Mouse (Mus musculus) spleen, adult 2 months (tissue): Measurements from ENCODE around the gene Plin1. TPM values are rescaled to one million over a fixed set of nuclear protein-coding genes. Genes with fewer than 3 reads are reported as not detected.

Source experiments
- DNase-seq, 2 experiments: peaks; one replicate each; pipeline versions ENCODE4 v3.0.0 to v3.0.0-alpha.2; 2012 to 2021; ENCODE audit warnings: low spot score in 2 of 2, low read depth in 1 of 2
- H3K27ac ChIP-seq: fragments of 200-500 bp; 2 replicates; pipeline ENCODE4 v1.5.1; 2012; ENCODE audit warnings: low read length, inconsistent platforms; ENCODE audit not compliant: insufficient read depth
- H3K27me3 ChIP-seq: fragments of 200-500 bp; 2 replicates; pipeline ENCODE4 v1.6.1; 2012; ENCODE audit warnings: mild to moderate bottlenecking, moderate library complexity, low read length, inconsistent platforms; ENCODE audit not compliant: control insufficient read depth, insufficient read depth
- H3K36me3 ChIP-seq: fragments of 200-500 bp; 2 replicates; pipeline ENCODE4 v1.6.1; 2012; ENCODE audit warnings: mild to moderate bottlenecking, low read length, inconsistent platforms; ENCODE audit not compliant: control insufficient read depth, insufficient read depth
- H3K4me1 ChIP-seq: fragments of 200-500 bp; 2 replicates; pipeline ENCODE4 v1.6.1; 2011; ENCODE audit warnings: inconsistent platforms; ENCODE audit not compliant: control insufficient read depth, insufficient read depth, insufficient read length
- H3K4me3 ChIP-seq: fragments of 200-500 bp; 2 replicates; pipeline ENCODE4 v1.5.1; 2011; ENCODE audit warnings: mild to moderate bottlenecking, inconsistent platforms; ENCODE audit not compliant: insufficient read depth, insufficient read length; ENCODE audit errors: extremely low read depth
- CTCF ChIP-seq: fragments of 200-500 bp; IDR thresholded peaks from 2 replicates; pipeline ENCODE4 v1.5.1; 2011; ENCODE audit warnings: mild to moderate bottlenecking, inconsistent platforms; ENCODE audit not compliant: insufficient read depth, insufficient read length, insufficient replicate concordance; ENCODE audit errors: extremely low read depth
- POLR2A ChIP-seq: fragments of 200-500 bp; IDR thresholded peaks from 2 replicates; pipeline ENCODE4 v1.6.1; 2011; ENCODE audit warnings: low read depth, low read length, inconsistent platforms
- WGBS: fragments of 180-500 bp; shearing (Covaris S2); methylation state at CpG from one replicate; pipeline ENCODE4 v1.1.7; 2018; 5-methylcytosine and 5-hydroxymethylcytosine counted together
- polyA plus RNA-seq: library from polyadenylated mRNA; depleted of rRNA; stranded (reverse); fragments of >200 nt; gene quantifications from 2 replicates; pipeline ENCODE4 v1.2.3, GENCODE M21; 2012; rRNA removed

Plin1 gene
- polyA plus RNA-seq, 1 experiment = 5.2 TPM

- DNase-seq = no peak
- H3K4me1 ChIP-seq = no peaks in the 10 kb centered on the region
- WGBS = 96% methylated on average over 2 of the region's 2 CpGs
- TF ChIP-seq CTCF = no peak
- TF ChIP-seq POLR2A = no peak
- no peak overlapping the region for H3K27ac ChIP-seq
- H3K36me3 ChIP-seq = peaks cover 5% of the 10 kb centered on the region; the same call in 1 of the 2 replicates
- H3K4me3 ChIP-seq = no peak overlapping the region
- no peaks in the 10 kb centered on the region for H3K27me3 ChIP-seq
Observed at GRCm38 (mm10) chr7:79680231-79680630, 52.5 kb downstream of the Plin1 start.

- Histone ChIP-seq H3K27me3 (no peaks in the 10 kb centered on the region), H3K36me3 (peaks cover 5% of the 10 kb centered on the region; the same call in 1 of the 2 replicates), H3K4me3 (no peak overlapping the region), H3K27ac (no peak overlapping the region), H3K4me1 (no peaks in the 10 kb centered on the region)
- DNase-seq = no peak
- TF ChIP-seq POLR2A = no peak
- no peak for TF ChIP-seq CTCF
Observed at GRCm38 (mm10) chr7:79679186-79679585, 53.5 kb downstream of the Plin1 start.

- Histone ChIP-seq H3K4me3 (no peak overlapping the region), H3K27me3 (no peaks in the 10 kb centered on the region), H3K4me1 (no peaks in the 10 kb centered on the region), H3K36me3 (peaks cover 3% of the 10 kb centered on the region; the same call in 1 of the 2 replicates), H3K27ac (no peak overlapping the region)
- 97% methylated on average over 4 of the region's 4 CpGs for WGBS
- no peak for DNase-seq
- TF ChIP-seq POLR2A (no peak), CTCF (no peak)
Observed at GRCm38 (mm10) chr7:79670900-79671604, 61.7 kb downstream of the Plin1 start.

Other genes with a start within 250 kb of the Plin1 start
- gene Rhcg, start 115.2 kb downstream of the Plin1 start, polyA plus RNA-seq = 0.07 TPM in 1 of 2 replicates, not detected in the other
- 1.2 and 1.5 TPM in 2 replicates for gene Ticrr, start 72.7 kb downstream of the Plin1 start, polyA plus RNA-seq
- 0.98 and 1.4 TPM in 2 replicates for gene Kif7, start 17.2 kb downstream of the Plin1 start, polyA plus RNA-seq
- 1.7 and 2.7 TPM in 2 replicates for gene Pex11a, start 10.2 kb upstream of the Plin1 start, polyA plus RNA-seq
- not detected in 2 replicates for gene Wdr93, start 10.3 kb upstream of the Plin1 start, polyA plus RNA-seq
- gene Mesp1, start 60.9 kb upstream of the Plin1 start, polyA plus RNA-seq = 0.07 TPM in 1 of 2 replicates, not detected in the other
- gene Mesp2, start 77.8 kb upstream of the Plin1 start, polyA plus RNA-seq = 0.18 and 0.28 TPM in 2 replicates
- 25.7 and 28.4 TPM in 2 replicates for gene Anpep, start 128.2 kb upstream of the Plin1 start, polyA plus RNA-seq
- 8.3 and 9.3 TPM in 2 replicates for gene Ap3s2, start 187.7 kb upstream of the Plin1 start, polyA plus RNA-seq
- gene Arpin, start 202.5 kb upstream of the Plin1 start, polyA plus RNA-seq = 2.5 and 2.9 TPM in 2 replicates